Mouse (Mus musculus) left cerebral cortex, postnatal 4 days (tissue): ENCODE measurements around the gene Foxj3. TPM values are rescaled to one million over a fixed set of nuclear protein-coding genes. Genes with fewer than 3 reads are reported as not detected.
A peak's percentile ranks its signal among the peaks of the same experiment; 100 is the strongest.
"Not testable (repeated sequence)": the region's sequence is repeated elsewhere in the genome, so short reads cannot be mapped to it uniquely, and the experiment has no call there.

Experiments
- DNase-seq: peaks from one replicate; pipeline ENCODE4 v3.0.0-alpha.2; 2022
- intact Hi-C: fragments of 180-260 bp; cut with DNase I; formaldehyde crosslinking; loops from one replicate; pipeline ENCODE4 v1.15.1; 2025
- total RNA-seq, 2 experiments: library from RNA; stranded (reverse); gene quantifications; 2 replicates each; pipeline ENCODE4 v1.2.3; 2021

Gene Foxj3
- total RNA-seq, result 10 to 100 TPM; 81.2 to 82.6 TPM

DNA sequence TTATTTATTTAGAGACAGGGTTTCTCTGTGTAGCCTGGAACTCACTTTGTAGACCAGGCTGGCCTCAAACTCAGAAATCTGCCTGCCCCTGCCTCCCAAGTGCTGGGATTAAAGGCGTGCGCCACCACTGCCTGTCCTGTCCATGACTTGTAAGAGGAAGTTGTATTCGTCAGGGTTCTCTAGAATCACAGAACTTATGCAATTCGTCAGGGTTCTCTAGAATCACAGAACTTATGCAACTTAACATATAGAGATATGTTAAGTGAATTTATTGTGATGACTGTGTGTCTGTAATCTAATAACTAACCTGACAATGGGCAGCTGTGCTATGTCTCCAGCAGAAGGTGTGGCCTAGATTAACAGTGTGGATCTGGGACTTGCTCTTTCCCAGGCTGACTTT, at the start of gene Foxj3:
Gene Foxj3, plus strand, starts transcription at position 390 of the 400 bp plus-strand sequence.
- DNase-seq, intact Hi-C loops: not testable (repeated sequence)

DNA sequence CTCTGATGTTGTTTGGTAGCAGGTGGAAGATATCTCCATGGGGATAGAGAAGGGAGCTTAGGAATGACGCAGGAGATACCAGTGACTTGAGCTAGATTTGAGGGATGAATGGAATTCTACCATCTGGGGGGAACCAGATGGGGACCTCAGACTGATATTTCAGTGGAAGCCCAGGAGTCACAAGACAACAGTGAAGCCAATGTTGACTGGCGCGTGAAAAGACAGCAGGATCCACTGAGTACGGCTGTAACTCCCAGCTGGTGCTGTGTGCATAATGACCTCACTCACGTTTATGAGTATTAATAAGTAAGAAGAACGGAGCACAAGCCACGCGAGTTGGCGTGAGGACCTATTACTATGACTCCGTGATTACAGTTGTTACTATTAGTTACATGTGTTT, 47.1 kb upstream of the Foxj3 start:
- peak; percentile 50 for DNase-seq
- intact Hi-C loops, result no loop called here

GRCm38 (mm10) chr4:119490806-119491205, 46.0 kb upstream of the Foxj3 start:
- intact Hi-C loops, result no loop called here
- peak; percentile 76 for DNase-seq

- DNase-seq, result peak; percentile 71
- intact Hi-C loops, result no loop called here
Observed at GRCm38 (mm10) chr4:119492291-119492932, 44.4 kb upstream of the Foxj3 start, which contains the start of gene Rimkla. Rimkla (minus strand) TSS chr4:119492628.

DNA sequence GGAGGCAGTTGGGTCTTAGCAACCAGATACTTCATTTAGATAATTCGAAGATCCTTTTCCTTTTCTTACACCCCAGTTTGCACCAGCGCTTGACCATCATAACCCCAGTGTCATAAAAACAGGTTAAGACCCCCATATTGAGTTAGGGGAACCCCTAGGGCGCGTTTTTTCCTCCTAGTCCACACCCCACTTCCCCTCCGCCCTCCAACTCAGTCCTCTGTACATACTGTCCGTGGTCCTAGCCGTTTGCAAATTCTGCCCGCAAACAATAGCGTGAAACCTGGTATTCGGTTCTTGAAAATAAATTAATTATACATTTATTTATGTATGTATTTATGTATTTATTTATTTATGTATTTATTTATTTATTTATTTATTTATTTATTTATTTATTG, 43.9 kb upstream of the Foxj3 start:
- no peak for DNase-seq
- intact Hi-C loops, result no loop called here

GRCm38 (mm10) chr4:119498319-119498848, 38.4 kb upstream of the Foxj3 start:
- DNase-seq, result no peak
- intact Hi-C loops, result no loop called here

DNA sequence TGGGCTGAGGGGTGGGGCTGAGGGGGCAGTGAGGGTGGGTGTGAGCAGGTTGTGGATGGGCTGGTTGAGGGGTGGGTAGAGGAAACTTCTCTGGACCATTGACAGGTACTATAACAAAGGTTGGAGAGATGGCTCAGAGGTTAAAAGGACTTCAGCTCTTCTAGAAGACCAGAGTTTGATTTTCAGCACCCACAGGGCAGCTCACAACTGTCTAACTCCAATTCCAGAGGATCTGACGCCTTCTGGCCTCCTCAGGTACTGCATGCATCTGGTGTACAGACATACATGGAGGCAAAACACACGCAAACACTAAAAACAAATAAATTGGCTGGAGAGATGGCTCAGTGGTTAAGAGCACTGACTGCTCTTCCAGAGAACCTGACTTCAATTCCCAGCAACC, 25.2 kb upstream of the Foxj3 start:
- DNase-seq, result no peak
- intact Hi-C loops, result no loop called here

DNA sequence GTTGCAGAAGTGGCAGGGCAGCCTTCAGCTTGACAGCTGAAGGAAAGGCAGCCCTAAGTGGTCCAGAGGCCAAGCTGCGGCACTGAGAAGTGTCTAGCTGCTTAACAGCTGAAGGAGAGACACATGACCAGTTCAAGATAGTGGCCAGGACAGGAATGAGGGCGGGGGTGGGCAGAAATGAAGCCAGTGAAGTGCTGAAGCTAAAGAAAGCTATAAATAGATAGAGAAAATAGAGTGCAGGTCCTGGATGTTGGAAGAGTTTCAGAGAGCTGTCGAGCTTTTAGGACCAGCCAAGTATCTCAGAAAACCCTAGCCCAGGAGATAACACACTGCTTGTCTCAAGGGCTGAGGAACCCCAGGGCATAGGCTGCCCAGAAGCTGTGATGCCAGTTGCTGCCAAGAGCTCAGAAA, 24.1 kb upstream of the Foxj3 start:
- no peak for DNase-seq
- intact Hi-C loops, result no loop called here

GRCm38 (mm10) chr4:119523575-119523974, 13.2 kb upstream of the Foxj3 start:
- DNase-seq, result no peak
- intact Hi-C loops, result no loop called here

DNA sequence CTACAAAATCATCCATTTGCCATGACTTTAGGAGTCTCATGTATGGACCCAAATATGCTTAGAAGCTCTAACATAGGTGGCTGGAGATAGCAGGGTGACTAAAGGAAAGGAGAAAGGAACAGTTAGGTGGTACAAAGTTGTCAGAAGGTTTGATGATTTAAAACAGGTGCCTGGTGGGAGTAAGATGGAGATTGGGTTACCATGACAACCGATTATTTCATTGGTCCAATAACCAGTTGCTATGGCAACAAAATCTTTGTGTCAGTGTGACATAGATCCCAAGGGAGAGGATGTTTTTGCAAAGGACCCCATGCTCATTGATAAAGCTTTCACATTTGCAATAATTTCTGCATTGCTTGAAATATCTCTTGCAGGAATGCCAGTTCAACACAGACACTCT, 12.8 kb upstream of the Foxj3 start:
- intact Hi-C loops, result no loop called here
- no peak for DNase-seq

DNA sequence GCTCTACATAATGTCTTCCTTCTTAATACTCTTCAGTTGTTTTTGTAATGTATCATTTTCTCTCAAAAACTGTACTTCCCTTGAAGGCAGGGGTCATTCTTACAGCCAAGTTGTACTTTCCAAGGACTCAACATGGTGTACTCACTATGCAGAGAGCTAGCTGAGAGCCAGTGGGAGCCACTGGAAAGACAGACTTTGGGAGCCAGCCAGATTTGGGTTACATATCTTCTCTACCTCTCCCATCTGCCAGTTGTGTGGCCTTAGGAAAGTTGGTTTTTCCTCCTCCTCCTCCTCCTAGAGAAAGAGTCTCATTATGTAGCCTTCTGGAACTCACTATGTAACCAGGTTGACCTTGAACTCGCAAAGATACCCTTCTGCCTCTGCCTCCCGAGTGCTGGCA, 12.3 kb upstream of the Foxj3 start:
- DNase-seq, result no peak
- intact Hi-C loops, result no loop called here

DNA sequence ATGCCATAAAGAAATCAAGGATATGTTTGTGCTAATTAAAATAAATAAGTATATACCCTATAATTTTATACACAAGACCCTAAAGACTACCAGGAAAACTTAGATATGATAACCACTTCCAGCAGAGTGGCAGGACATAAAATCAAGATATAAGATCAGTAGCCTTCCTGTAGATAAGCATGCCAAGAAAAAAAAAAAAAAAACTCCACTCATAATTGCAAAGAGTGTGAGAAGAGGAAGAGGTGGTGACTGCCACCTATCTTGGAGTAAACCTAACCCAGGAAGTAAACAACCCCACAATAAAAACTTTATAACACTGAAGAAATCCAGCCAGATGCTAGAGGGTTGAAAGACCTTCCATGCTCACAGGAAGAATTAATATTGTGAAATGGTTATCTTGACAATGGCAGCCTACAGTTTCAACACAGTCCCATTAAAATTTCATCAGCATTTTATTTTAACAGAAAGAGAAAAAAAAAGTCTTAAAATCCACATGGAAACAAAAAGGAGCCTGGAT, 10.4 kb upstream of the Foxj3 start:
- intact Hi-C loops, result no loop called here
- no peak for DNase-seq

DNA sequence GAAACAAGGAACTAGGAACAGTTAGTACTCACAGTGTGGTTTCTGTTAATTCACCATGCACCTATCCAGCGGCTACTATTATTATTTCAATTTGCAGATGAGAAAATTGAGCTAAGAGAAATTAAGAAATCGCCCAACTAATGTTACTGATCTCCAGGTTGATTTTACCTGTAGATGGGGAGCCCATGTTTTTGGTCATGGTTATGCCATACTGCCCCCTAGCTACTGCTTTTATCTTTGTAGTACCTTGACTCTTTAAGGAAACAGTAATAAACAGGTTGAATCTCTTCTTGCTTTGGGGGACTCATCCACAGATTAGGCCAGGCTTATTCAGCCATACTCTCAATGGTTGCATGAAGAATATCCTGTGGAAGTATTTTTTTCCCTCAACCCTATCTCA, 5.0 kb upstream of the Foxj3 start:
- intact Hi-C loops, result no loop called here
- no peak for DNase-seq

GRCm38 (mm10) chr4:119535103-119535502, 1.7 kb upstream of the Foxj3 start:
- intact Hi-C loops, result no loop called here
- DNase-seq, result no peak

DNA sequence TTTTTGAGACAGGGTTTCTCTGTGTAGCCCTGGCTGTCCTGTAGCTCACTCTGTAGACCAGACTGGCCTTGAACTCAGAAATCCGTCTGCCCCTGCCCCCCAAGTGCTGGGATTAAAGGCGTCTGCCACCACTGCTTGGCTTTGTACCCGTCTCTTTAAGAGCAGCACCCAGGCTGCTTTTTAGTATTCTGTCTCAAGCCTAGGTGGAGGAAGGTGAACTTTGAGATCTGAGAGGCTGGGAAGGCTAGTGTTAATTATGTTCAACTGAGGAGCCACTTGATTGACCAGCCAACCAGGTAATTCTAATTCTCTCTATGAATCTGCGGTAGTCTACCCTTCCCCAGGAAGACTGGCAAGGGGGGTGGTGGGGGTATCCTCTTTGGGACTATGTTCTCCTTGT, 632 bp downstream of the Foxj3 start:
- DNase-seq, result no peak
- intact Hi-C loops, result no loop called here

DNA sequence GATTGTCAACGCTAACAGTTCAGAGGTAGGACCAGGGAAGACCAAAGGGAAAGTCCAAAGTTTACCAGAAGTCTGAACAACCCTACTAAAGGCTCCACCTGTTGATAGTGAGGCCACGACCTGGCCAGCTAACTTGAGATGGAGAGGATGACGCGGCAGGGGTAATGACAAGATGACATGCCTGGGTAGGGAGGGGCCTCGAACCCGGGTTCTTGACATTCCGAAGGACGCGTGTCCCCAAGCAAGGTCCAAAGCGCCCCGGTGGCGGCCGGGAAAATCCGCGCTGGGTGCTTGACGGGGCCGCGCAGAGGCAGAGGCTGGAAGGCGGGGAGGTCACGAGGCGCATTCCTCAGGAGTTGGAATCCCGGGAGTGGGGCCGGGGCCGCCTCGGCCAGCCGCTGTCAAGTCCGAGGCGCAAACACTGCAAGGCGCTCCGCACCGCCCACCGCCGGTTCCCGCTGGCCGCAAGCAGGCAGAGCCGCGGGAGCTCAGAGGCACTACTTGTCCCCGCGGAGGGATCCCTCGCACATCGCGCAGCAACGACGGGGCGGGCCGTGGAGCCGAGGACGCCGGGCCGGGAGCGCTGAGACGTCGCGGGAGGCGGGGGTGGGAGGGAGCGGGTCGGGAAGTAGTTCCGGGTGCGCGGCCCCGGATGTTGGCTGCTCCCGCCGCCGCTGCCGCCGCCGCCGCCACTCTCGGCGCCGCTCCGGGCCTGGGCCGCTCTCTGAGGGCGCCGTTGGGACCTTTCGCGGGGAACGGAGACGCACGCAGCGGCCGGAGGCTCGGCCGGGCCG, 2.4 kb downstream of the Foxj3 start, which contains the start of gene Frg2f1:
Gene Frg2f1, minus strand, starts transcription at position 499 of the 794 bp plus-strand sequence.
- intact Hi-C loops, result no loop called here

DNA sequence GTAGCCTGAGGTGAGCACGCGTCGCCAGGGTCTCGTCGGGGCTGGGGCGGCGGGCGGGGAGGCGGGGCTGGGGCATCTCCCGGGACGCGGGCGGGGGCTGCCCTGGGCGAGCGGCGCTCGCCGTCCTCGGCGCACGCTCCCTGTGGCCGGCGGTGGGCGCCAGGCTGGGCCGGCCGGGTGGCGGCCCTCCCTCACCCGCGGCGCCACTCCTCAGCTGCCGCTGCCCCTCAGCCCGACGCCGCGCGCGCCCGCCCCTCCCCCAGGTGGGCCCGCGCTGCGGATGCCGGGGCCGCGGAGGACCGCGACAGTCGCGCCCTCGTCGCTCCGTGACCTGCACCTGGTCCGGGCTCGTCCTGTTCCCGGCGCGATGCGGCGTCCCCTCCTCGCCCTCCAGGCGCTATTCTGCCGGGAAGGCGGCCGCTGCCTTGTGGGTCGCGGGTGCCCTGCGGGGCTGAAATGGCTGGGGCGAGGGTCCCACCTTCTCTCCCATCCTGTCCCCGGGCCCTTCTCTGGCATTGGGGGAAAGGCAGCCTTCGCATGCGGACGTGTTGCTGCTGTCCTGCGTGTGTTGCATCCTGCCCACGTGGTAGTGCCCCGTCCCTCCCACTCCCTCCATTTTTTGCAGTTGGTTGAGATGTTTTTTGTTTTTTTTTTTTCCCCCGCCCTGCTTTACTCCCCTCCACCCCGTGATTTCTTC, 3.2 kb downstream of the Foxj3 start:
- DNase-seq, result peak; percentile 50
- intact Hi-C loops, result loop anchor here (10.0 kb wide), 1 partner anchor 75 kb away; no protein-coding TSS in a partner anchor

More for the DNA sequence above, 2.4 kb downstream of the Foxj3 start, which contains the start of gene Frg2f1:
- peak; percentile 94 for DNase-seq

- no peak for DNase-seq
Observed at GRCm38 (mm10) chr4:119540533-119540890, 3.7 kb downstream of the Foxj3 start.

DNA sequence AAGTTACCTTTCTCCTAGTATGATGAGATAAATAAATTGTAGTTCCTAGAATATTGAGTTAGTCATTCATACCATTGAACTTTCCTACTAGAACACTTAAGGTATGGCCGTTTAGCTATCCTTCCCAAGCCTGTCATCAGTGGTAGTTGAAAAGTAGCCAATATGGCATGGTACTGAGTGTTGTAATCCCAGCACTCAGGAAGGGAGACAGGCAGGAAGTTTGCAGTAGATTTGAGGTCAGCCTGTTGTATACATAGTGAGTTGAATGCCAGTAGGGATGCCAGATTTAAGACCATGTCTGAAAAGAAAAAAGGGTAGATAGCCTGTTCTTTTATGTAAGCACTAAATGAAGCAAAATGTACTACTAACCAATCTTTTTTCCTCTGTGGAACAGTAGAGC, 14.1 kb downstream of the Foxj3 start:
- intact Hi-C loops, result no loop called here

More at GRCm38 (mm10) chr4:119540533-119540890, 3.7 kb downstream of the Foxj3 start:
- intact Hi-C loops, result loop anchor here (10.0 kb wide), 1 partner anchor 74 kb away; no protein-coding TSS in a partner anchor

GRCm38 (mm10) chr4:119555466-119555865, 18.7 kb downstream of the Foxj3 start:
- intact Hi-C loops, result no loop called here
- DNase-seq, result no peak

More for the DNA sequence above, 14.1 kb downstream of the Foxj3 start:
- no peak for DNase-seq

DNA sequence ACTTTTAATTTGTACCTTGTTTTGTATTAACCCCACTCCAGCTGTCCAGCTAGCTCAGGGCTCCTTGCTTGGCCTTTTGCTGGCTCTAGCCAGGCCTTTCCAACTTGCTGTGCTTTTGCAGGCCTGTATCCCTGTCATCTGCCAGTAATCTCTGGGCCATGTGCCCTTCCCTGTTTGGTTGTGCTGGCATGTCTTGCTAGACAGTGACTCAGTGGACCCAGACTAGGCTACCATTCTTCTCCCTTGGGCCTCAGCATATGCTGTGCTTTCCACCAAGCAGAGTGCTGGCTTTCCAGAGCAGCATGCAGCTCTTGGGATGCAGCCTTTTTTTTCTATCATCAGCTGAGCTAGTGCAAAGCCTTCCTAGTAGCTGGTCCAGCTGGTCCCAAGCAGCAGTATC, 26.3 kb downstream of the Foxj3 start:
- peak; percentile 3 for DNase-seq
- intact Hi-C loops, result no loop called here
